Mouse (Mus musculus) G1E (cell line): ENCODE data around the gene Ctsz. TPM values are rescaled to one million over a fixed set of nuclear protein-coding genes. Genes with fewer than 3 reads are reported as not detected.

Source experiments
- ATAC-seq: 2 replicates; pipeline ENCODE4 v1.8.0; 2016; ENCODE audit warnings: mild to moderate bottlenecking; ENCODE audit not compliant: insufficient number of reproducible peaks, poor library complexity, low FRiP score, severe bottlenecking; ENCODE audit errors: extremely low read depth
- DNase-seq: peaks from one replicate; pipeline ENCODE4 v3.0.0; 2012; ENCODE audit warnings: low spot score
- H3K27me3 ChIP-seq: 2 replicates; pipeline ENCODE4 v1.6.1; 2012; ENCODE audit warnings: mild to moderate bottlenecking, low read length, inconsistent platforms; ENCODE audit not compliant: insufficient read depth
- H3K36me3 ChIP-seq: replicated peaks from 2 replicates; pipeline ENCODE3; 2012; ENCODE audit warnings: mild to moderate bottlenecking, inconsistent platforms
- H3K4me1 ChIP-seq: 2 replicates; pipeline ENCODE4 v1.6.1; 2012; ENCODE audit warnings: low read depth, low read length, inconsistent platforms, mixed read lengths; ENCODE audit not compliant: insufficient read depth
- H3K4me3 ChIP-seq: 2 replicates; pipeline ENCODE4 v1.5.1; 2012; ENCODE audit warnings: low read depth, mild to moderate bottlenecking, inconsistent platforms, low read length, moderate library complexity, mixed read lengths
- H3K9me3 ChIP-seq: replicated peaks from 2 replicates; pipeline ENCODE4 v1.6.1; 2012; ENCODE audit warnings: inconsistent platforms
- CTCF ChIP-seq: IDR thresholded peaks from 2 replicates; pipeline ENCODE4 v1.5.1; 2012; ENCODE audit warnings: low read depth, low read length, inconsistent platforms, mixed read lengths
- GATA1 ChIP-seq: IDR thresholded peaks from 2 replicates; pipeline ENCODE4 v1.6.1; 2012; ENCODE audit warnings: borderline replicate concordance, low read length, inconsistent platforms, mixed read lengths
- GATA2 ChIP-seq: IDR thresholded peaks from 2 replicates; pipeline ENCODE4 v1.6.1; 2012; ENCODE audit warnings: low read depth, low read length, inconsistent platforms, borderline replicate concordance
- POLR2AphosphoS5 ChIP-seq: IDR thresholded peaks from 2 replicates; pipeline ENCODE4 v1.6.1; 2012; ENCODE audit warnings: low read depth, low read length, inconsistent platforms; ENCODE audit not compliant: insufficient replicate concordance
- TAL1 ChIP-seq: conservative IDR thresholded peaks from 2 replicates; pipeline ENCODE4 v1.6.1; 2012; ENCODE audit warnings: low read depth, low read length, inconsistent platforms, mixed read lengths
- polyA plus RNA-seq: library from polyadenylated mRNA; stranded (reverse); fragments of >175 nt; gene quantifications from 2 replicates; pipeline ENCODE4 v1.2.3, GENCODE M21; 2012
- total RNA-seq, 2 experiments: library from RNA; stranded (forward) in 1 of 2; stranded (reverse) in 1 of 2; fragments of 200-1000 nt in 1 of 2; fragments of >200 nt in 1 of 2; fragmentation: Nextera tagmentation in 1 of 2; gene quantifications; 2 replicates each; pipeline ENCODE4 v1.2.3; 2014 to 2017

Gene Ctsz
- total and polyA plus RNA-seq, 3 experiments, result 22.1 to 27.1 (median 24.8) TPM

- H3K27me3 ChIP-seq, result peaks cover 8% of the 10 kb centered on the region; the same call in 1 of the 2 replicates
- TF ChIP-seq TAL1 (no peak), POLR2AphosphoS5 (no peak), CTCF (no peak), GATA2 (no peak)
- no peaks in the 10 kb centered on the region for H3K36me3 ChIP-seq
- no peaks in the 10 kb centered on the region for H3K4me1 ChIP-seq
- DNase-seq (no peak), ATAC-seq (no peak)
- H3K9me3 ChIP-seq, result no peaks in the 10 kb centered on the region
- no peak overlapping the region for H3K4me3 ChIP-seq
Observed at GRCm38 (mm10) chr2:174392554-174392953, 46.3 kb downstream of the Ctsz start.

GRCm38 (mm10) chr2:174391936-174392335 lies 46.9 kb downstream of the Ctsz start:
- TF ChIP-seq CTCF (no peak), GATA2 (no peak), POLR2AphosphoS5 (no peak), TAL1 (no peak), GATA1 (no peak)
- Histone ChIP-seq H3K9me3 (no peaks in the 10 kb centered on the region), H3K4me3 (no peak overlapping the region), H3K36me3 (no peaks in the 10 kb centered on the region), H3K4me1 (no peaks in the 10 kb centered on the region), H3K27me3 (peaks cover 11% of the 10 kb centered on the region)
- ATAC-seq (no peak), DNase-seq (no peak)

GRCm38 (mm10) chr2:174381021-174381420 lies 57.8 kb downstream of the Ctsz start:
- Histone ChIP-seq H3K36me3 (no peaks in the 10 kb centered on the region), H3K27me3 (no peaks in the 10 kb centered on the region), H3K4me3 (no peak overlapping the region), H3K9me3 (no peaks in the 10 kb centered on the region), H3K4me1 (no peaks in the 10 kb centered on the region)
- no peak for ATAC-seq
- no peak for DNase-seq
- TF ChIP-seq CTCF, result no peak

Other genes with a start within 250 kb of the Ctsz start
- gene Gnas, start 154.7 kb downstream of the Ctsz start, total RNA-seq (2014; fragmentation: Nextera tagmentation), result 1,040 and 1,097 TPM in 2 replicates
- 452 and 490 TPM in 2 replicates for gene Gnas, start 154.7 kb downstream of the Ctsz start, total RNA-seq (2017)
- 935 and 1,094 TPM in 2 replicates for gene Gnas, start 154.7 kb downstream of the Ctsz start, polyA plus RNA-seq
- gene Gm20721, start 92.3 kb downstream of the Ctsz start, total RNA-seq (2014; fragmentation: Nextera tagmentation), result not detected in 2 replicates
- 8.6 and 9.0 TPM in 2 replicates for gene Gm20721, start 92.3 kb downstream of the Ctsz start, total RNA-seq (2017)
- 0.99 and 1.3 TPM in 2 replicates for gene Gm20721, start 92.3 kb downstream of the Ctsz start, polyA plus RNA-seq
- 29.6 and 44.9 TPM in 2 replicates for gene Nelfcd, start 23.2 kb downstream of the Ctsz start, total RNA-seq (2014; fragmentation: Nextera tagmentation)
- gene Nelfcd, start 23.2 kb downstream of the Ctsz start, total RNA-seq (2017), result 43.6 and 47.4 TPM in 2 replicates
- gene Nelfcd, start 23.2 kb downstream of the Ctsz start, polyA plus RNA-seq, result 45.0 and 51.7 TPM in 2 replicates
- gene Tubb1, start 11.7 kb upstream of the Ctsz start, total RNA-seq (2014; fragmentation: Nextera tagmentation), result not detected in 2 replicates
- gene Tubb1, start 11.7 kb upstream of the Ctsz start, total RNA-seq (2017), result 0.05 and 0.12 TPM in 2 replicates
- not detected in 2 replicates for gene Tubb1, start 11.7 kb upstream of the Ctsz start, polyA plus RNA-seq
- 21.2 and 28.5 TPM in 2 replicates for gene Atp5e, start 25.1 kb upstream of the Ctsz start, total RNA-seq (2014; fragmentation: Nextera tagmentation)
- gene Atp5e, start 25.1 kb upstream of the Ctsz start, total RNA-seq (2017), result 38.8 and 43.7 TPM in 2 replicates
- 2.6 and 3.1 TPM in 2 replicates for gene Atp5e, start 25.1 kb upstream of the Ctsz start, polyA plus RNA-seq
- 88.7 and 90.7 TPM in 2 replicates for gene Prelid3b, start 34.0 kb upstream of the Ctsz start, total RNA-seq (2014; fragmentation: Nextera tagmentation)
- 154 and 165 TPM in 2 replicates for gene Prelid3b, start 34.0 kb upstream of the Ctsz start, total RNA-seq (2017)
- 32.0 and 57.8 TPM in 2 replicates for gene Prelid3b, start 34.0 kb upstream of the Ctsz start, polyA plus RNA-seq
- not detected in 2 replicates for gene Zfp831, start 204.5 kb upstream of the Ctsz start, total RNA-seq (2014; fragmentation: Nextera tagmentation)
- gene Zfp831, start 204.5 kb upstream of the Ctsz start, total RNA-seq (2017), result 0.06 and 0.11 TPM in 2 replicates
- not detected in 2 replicates for gene Zfp831, start 204.5 kb upstream of the Ctsz start, polyA plus RNA-seq